Mouse (Mus musculus) neutrophil, adult 5-6 weeks (primary cell): ENCODE data around the gene Dlx6. TPM values are rescaled to one million over a fixed set of nuclear protein-coding genes. Genes with fewer than 3 reads are reported as not detected.

ENCODE experiments used
- ATAC-seq: fragments of 151-379, 151-347 bp; 2 replicates; pipeline ENCODE4 v1.8.0; 2017; ENCODE audit warnings: mild to moderate bottlenecking, moderate TSS enrichment; ENCODE audit not compliant: insufficient number of reproducible peaks, poor library complexity, low FRiP score, severe bottlenecking; ENCODE audit errors: extremely low read depth
- total RNA-seq: library from RNA; stranded (forward); fragments of 200-1000 nt; gene quantifications from 2 replicates; pipeline ENCODE4 v1.2.3, GENCODE M21; 2017

Dlx6 gene
- total RNA-seq, result not detected in 2 replicates

GRCm38 (mm10) chr6:6863160-6863870, at the start of gene Dlx6:
Gene Dlx6 (plus strand): TSS chr6:6863334.
- ATAC-seq, result no peak

- ATAC-seq, result no peak
Observed at GRCm38 (mm10) chr6:6816821-6817220, 46.3 kb upstream of the Dlx6 start.

- ATAC-seq, result no peak
Observed at GRCm38 (mm10) chr6:6818036-6818788, 44.9 kb upstream of the Dlx6 start.

GRCm38 (mm10) chr6:6819134-6819533, 44.0 kb upstream of the Dlx6 start:
- no peak for ATAC-seq

GRCm38 (mm10) chr6:6825313-6825712, 37.8 kb upstream of the Dlx6 start:
- ATAC-seq, result no peak

GRCm38 (mm10) chr6:6826861-6827260, 36.3 kb upstream of the Dlx6 start:
- no peak for ATAC-seq

GRCm38 (mm10) chr6:6830446-6830845, 32.7 kb upstream of the Dlx6 start:
- no peak for ATAC-seq

GRCm38 (mm10) chr6:6833301-6833700, 29.8 kb upstream of the Dlx6 start:
- ATAC-seq, result no peak

- ATAC-seq, result no peak
Observed at GRCm38 (mm10) chr6:6848541-6848940, 14.6 kb upstream of the Dlx6 start.

GRCm38 (mm10) chr6:6849744-6850143, 13.4 kb upstream of the Dlx6 start:
- no peak for ATAC-seq

- no peak for ATAC-seq
Observed at GRCm38 (mm10) chr6:6850324-6851060, 12.6 kb upstream of the Dlx6 start.

GRCm38 (mm10) chr6:6851166-6851565, 12.0 kb upstream of the Dlx6 start:
- ATAC-seq, result no peak

GRCm38 (mm10) chr6:6852944-6853343, 10.2 kb upstream of the Dlx6 start:
- no peak for ATAC-seq

- no peak for ATAC-seq
Observed at GRCm38 (mm10) chr6:6854176-6854575, 9.0 kb upstream of the Dlx6 start.

GRCm38 (mm10) chr6:6854902-6855745, 8.0 kb upstream of the Dlx6 start:
- ATAC-seq, result no peak

GRCm38 (mm10) chr6:6855746-6856185, 7.4 kb upstream of the Dlx6 start:
- no peak for ATAC-seq

GRCm38 (mm10) chr6:6856316-6856715, 6.8 kb upstream of the Dlx6 start:
- no peak for ATAC-seq

GRCm38 (mm10) chr6:6856881-6857280, 6.3 kb upstream of the Dlx6 start:
- no peak for ATAC-seq

GRCm38 (mm10) chr6:6857766-6858165, 5.4 kb upstream of the Dlx6 start:
- no peak for ATAC-seq
